Mouse (Mus musculus): Measurements from ENCODE around the gene Dlg2. TPM values are rescaled to one million over a fixed set of nuclear protein-coding genes. Genes with fewer than 3 reads are reported as not detected.

The Dlg2 gene
- polyA plus RNA-seq, 1 experiment, result 0.21 TPM

Other genes with a start within 250 kb of the Dlg2 start
- not detected in 2 replicates for gene Ccdc83, start 210.9 kb upstream of the Dlg2 start, polyA plus RNA-seq (2012; rRNA removed)
- gene Sytl2, start 174.4 kb upstream of the Dlg2 start, polyA plus RNA-seq (2012; rRNA removed), result 8.2 and 15.1 TPM in 2 replicates
- gene Ccdc89, start 50.1 kb upstream of the Dlg2 start, polyA plus RNA-seq (2012; rRNA removed), result 0.09 TPM in 1 of 2 replicates, not detected in the other
- gene Crebzf, start 33.9 kb upstream of the Dlg2 start, polyA plus RNA-seq (2012; rRNA removed), result 17.2 and 28.5 TPM in 2 replicates
- 30.2 and 33.7 TPM in 2 replicates for gene Tmem126a, start 19.4 kb upstream of the Dlg2 start, polyA plus RNA-seq (2012; rRNA removed)
- gene Tmem126b, start 671 bp upstream of the Dlg2 start, polyA plus RNA-seq (2012; rRNA removed), result 8.4 and 8.6 TPM in 2 replicates

Measured in large intestine, adult 2 months (tissue).